Mouse (Mus musculus): Measurements from ENCODE around the gene Pex11g. TPM values are rescaled to one million over a fixed set of nuclear protein-coding genes. Genes with fewer than 3 reads are reported as not detected.

The Pex11g gene
- total RNA-seq, 1 experiment = 3.2 TPM

GRCm38 (mm10) chr8:3464309-3464708, 3.2 kb downstream of the Pex11g start:
- Histone ChIP-seq H3K27ac (ENCODE audit: insufficient read depth, low read depth, low read length, poor library complexity, severe bottlenecking) (no peak overlapping the region), H3K4me3 (ENCODE audit: insufficient read depth in 1 of 2, low read depth in 1 of 2, low read length in 2 of 2, poor library complexity in 1 of 2, severe bottlenecking in 1 of 2) (no peak overlapping the region), H3K4me1 (ENCODE audit: control insufficient read depth in 2 of 2, insufficient read depth in 2 of 2, low read length in 2 of 2, poor library complexity in 1 of 2) (peaks cover 2 to 6% of the 10 kb centered on the region in 2 experiments; a peak in 2 of 4 replicates), H3K36me3 (ENCODE audit: control insufficient read depth, insufficient read depth, low read length, poor library complexity, severe bottlenecking) (peaks cover 3% of the 10 kb centered on the region; the same call in 1 of the 2 replicates), H3K9ac (ENCODE audit: insufficient read depth, low read depth, low read length, poor library complexity, severe bottlenecking) (no peak overlapping the region), H3K9me3 (ENCODE audit: control insufficient read depth, insufficient read depth, low read depth, low read length) (no peaks in the 10 kb centered on the region)
- in situ Hi-C loops (cut with MboI; ENCODE audit: low sequenced_read_pairs in 2 of 2, unreplicated experiment in 2 of 2) = no loop called here
- TF ChIP-seq HCFC1 (IDR thresholded peaks at IDR 0.05; ENCODE audit: borderline replicate concordance, insufficient read depth, low read length) (no peak), ZC3H11A (IDR thresholded peaks at IDR 0.05; ENCODE audit: borderline replicate concordance, low read depth, low read length) (peak; percentile 32; the same call in 1 of the 2 replicates)
- DNase-seq (ENCODE audit: low read depth, low spot score) = no peak

- H3K4me3 ChIP-seq (ENCODE audit: insufficient read depth in 1 of 2, low read depth in 1 of 2, low read length in 2 of 2, poor library complexity in 1 of 2, severe bottlenecking in 1 of 2) = no peak overlapping the region
- H3K36me3 ChIP-seq (ENCODE audit: control insufficient read depth, insufficient read depth, low read length, poor library complexity, severe bottlenecking) = peaks cover 3% of the 10 kb centered on the region; the same call in 1 of the 2 replicates
- peaks cover 2 to 5% of the 10 kb centered on the region in 2 experiments; a peak in 2 of 4 replicates for H3K4me1 ChIP-seq (ENCODE audit: control insufficient read depth in 2 of 2, insufficient read depth in 2 of 2, low read length in 2 of 2, poor library complexity in 1 of 2)
- TF ChIP-seq HCFC1 (IDR thresholded peaks at IDR 0.05; ENCODE audit: borderline replicate concordance, insufficient read depth, low read length) (no peak), MAFK (IDR thresholded peaks at IDR 0.05; ENCODE audit: insufficient read depth, low read depth, low read length) (no peak), CHD2 (IDR thresholded peaks at IDR 0.05; ENCODE audit: low read depth, low read length) (no peak), ZNF384 (IDR thresholded peaks at IDR 0.05; ENCODE audit: low read depth, low read length) (no peak), ZC3H11A (IDR thresholded peaks at IDR 0.05; ENCODE audit: borderline replicate concordance, low read depth, low read length) (no peak)
- no peaks in the 10 kb centered on the region for H3K9me3 ChIP-seq (ENCODE audit: control insufficient read depth, insufficient read depth, low read depth, low read length)
- no peak overlapping the region for H3K9ac ChIP-seq (ENCODE audit: insufficient read depth, low read depth, low read length, poor library complexity, severe bottlenecking)
- in situ Hi-C loops (cut with MboI; ENCODE audit: low sequenced_read_pairs in 2 of 2, unreplicated experiment in 2 of 2) = no loop called here
- no peak overlapping the region for H3K27ac ChIP-seq (ENCODE audit: insufficient read depth, low read depth, low read length, poor library complexity, severe bottlenecking)
- no peak for DNase-seq (ENCODE audit: low read depth, low spot score)
Measured at GRCm38 (mm10) chr8:3463248-3463647, 4.2 kb downstream of the Pex11g start.

- H3K4me3 ChIP-seq (ENCODE audit: insufficient read depth in 1 of 2, low read depth in 1 of 2, low read length in 2 of 2, poor library complexity in 1 of 2, severe bottlenecking in 1 of 2) = peak overlapping the region; percentile 5 to 31; a peak in 2 of 4 replicates
- in situ Hi-C loops (cut with MboI; ENCODE audit: low sequenced_read_pairs in 2 of 2, unreplicated experiment in 2 of 2) = no loop called here
- no peaks in the 10 kb centered on the region for H3K9me3 ChIP-seq (ENCODE audit: control insufficient read depth, insufficient read depth, low read depth, low read length)
- no peak for TF ChIP-seq HCFC1 (IDR thresholded peaks at IDR 0.05; ENCODE audit: borderline replicate concordance, insufficient read depth, low read length)
- H3K9ac ChIP-seq (ENCODE audit: insufficient read depth, low read depth, low read length, poor library complexity, severe bottlenecking) = peak overlapping the region; percentile 17; the same call in 1 of the 2 replicates
- peaks cover 76% of the 10 kb centered on the region for H3K36me3 ChIP-seq (ENCODE audit: control insufficient read depth, insufficient read depth, low read length, poor library complexity, severe bottlenecking)
- H3K27ac ChIP-seq (ENCODE audit: insufficient read depth, low read depth, low read length, poor library complexity, severe bottlenecking) = no peak overlapping the region
- H3K4me1 ChIP-seq (ENCODE audit: control insufficient read depth in 2 of 2, insufficient read depth in 2 of 2, low read length in 2 of 2, poor library complexity in 1 of 2) = peaks cover 0 to 7% of the 10 kb centered on the region in 2 experiments; a peak in 1 of 4 replicates
- no peak for DNase-seq (ENCODE audit: low read depth, low spot score)
Measured at GRCm38 (mm10) chr8:3451992-3452391, 15.5 kb downstream of the Pex11g start.

- no peaks in the 10 kb centered on the region for H3K9me3 ChIP-seq (ENCODE audit: control insufficient read depth, insufficient read depth, low read depth, low read length)
- TF ChIP-seq HCFC1 (IDR thresholded peaks at IDR 0.05; ENCODE audit: borderline replicate concordance, insufficient read depth, low read length) = no peak
- TF ChIP-seq ZNF384 (IDR thresholded peaks at IDR 0.05; ENCODE audit: low read depth, low read length) = no peak
- H3K36me3 ChIP-seq (ENCODE audit: control insufficient read depth, insufficient read depth, low read length, poor library complexity, severe bottlenecking) = peaks cover 72% of the 10 kb centered on the region
- in situ Hi-C loops (cut with MboI; ENCODE audit: low sequenced_read_pairs in 2 of 2, unreplicated experiment in 2 of 2) = no loop called here
- DNase-seq (ENCODE audit: low read depth, low spot score) = peak; percentile 60
- peaks cover 0 to 7% of the 10 kb centered on the region in 2 experiments; a peak in 1 of 4 replicates for H3K4me1 ChIP-seq (ENCODE audit: control insufficient read depth in 2 of 2, insufficient read depth in 2 of 2, low read length in 2 of 2, poor library complexity in 1 of 2)
- no peak overlapping the region for H3K27ac ChIP-seq (ENCODE audit: insufficient read depth, low read depth, low read length, poor library complexity, severe bottlenecking)
- H3K9ac ChIP-seq (ENCODE audit: insufficient read depth, low read depth, low read length, poor library complexity, severe bottlenecking) = no peak overlapping the region
- no peak overlapping the region for H3K4me3 ChIP-seq (ENCODE audit: insufficient read depth in 1 of 2, low read depth in 1 of 2, low read length in 2 of 2, poor library complexity in 1 of 2, severe bottlenecking in 1 of 2)
Measured at GRCm38 (mm10) chr8:3450670-3451069, 16.8 kb downstream of the Pex11g start.

GRCm38 (mm10) chr8:3449226-3449625, 18.3 kb downstream of the Pex11g start:
- Histone ChIP-seq H3K9me3 (ENCODE audit: control insufficient read depth, insufficient read depth, low read depth, low read length) (no peaks in the 10 kb centered on the region), H3K4me1 (ENCODE audit: control insufficient read depth in 2 of 2, insufficient read depth in 2 of 2, low read length in 2 of 2, poor library complexity in 1 of 2) (peaks cover 0 to 7% of the 10 kb centered on the region in 2 experiments; a peak in 1 of 4 replicates), H3K27ac (ENCODE audit: insufficient read depth, low read depth, low read length, poor library complexity, severe bottlenecking) (no peak overlapping the region), H3K36me3 (ENCODE audit: control insufficient read depth, insufficient read depth, low read length, poor library complexity, severe bottlenecking) (peaks cover 70% of the 10 kb centered on the region), H3K4me3 (ENCODE audit: insufficient read depth in 1 of 2, low read depth in 1 of 2, low read length in 2 of 2, poor library complexity in 1 of 2, severe bottlenecking in 1 of 2) (no peak overlapping the region), H3K9ac (ENCODE audit: insufficient read depth, low read depth, low read length, poor library complexity, severe bottlenecking) (no peak overlapping the region)
- no peak for TF ChIP-seq CHD2 (IDR thresholded peaks at IDR 0.05; ENCODE audit: low read depth, low read length)
- TF ChIP-seq HCFC1 (IDR thresholded peaks at IDR 0.05; ENCODE audit: borderline replicate concordance, insufficient read depth, low read length) = no peak
- TF ChIP-seq ZNF384 (IDR thresholded peaks at IDR 0.05; ENCODE audit: low read depth, low read length) = no peak
- no peak for TF ChIP-seq ZC3H11A (IDR thresholded peaks at IDR 0.05; ENCODE audit: borderline replicate concordance, low read depth, low read length)
- TF ChIP-seq MAFK (IDR thresholded peaks at IDR 0.05; ENCODE audit: insufficient read depth, low read depth, low read length) = no peak
- DNase-seq (ENCODE audit: low read depth, low spot score) = no peak
- in situ Hi-C loops (cut with MboI; ENCODE audit: low sequenced_read_pairs in 2 of 2, unreplicated experiment in 2 of 2) = no loop called here

All from ES-E14 (cell line).